Mouse (Mus musculus) ES-E14 (cell line): ENCODE measurements around the gene Oxnad1.

Experiments used
- HCFC1 ChIP-seq: IDR thresholded peaks from 2 replicates; pipeline ENCODE4 v1.6.1; 2012; ENCODE audit warnings: low read length, inconsistent platforms, borderline replicate concordance; ENCODE audit not compliant: insufficient read depth
- MAFK ChIP-seq: IDR thresholded peaks from 2 replicates; pipeline ENCODE4 v1.6.1; 2014; ENCODE audit warnings: mild to moderate bottlenecking, low read depth, low read length, inconsistent platforms; ENCODE audit not compliant: insufficient read depth
- ZC3H11A ChIP-seq: IDR thresholded peaks from 2 replicates; pipeline ENCODE4 v1.6.1; 2012; ENCODE audit warnings: low read depth, mild to moderate bottlenecking, inconsistent platforms, low read length, borderline replicate concordance

- TF ChIP-seq MAFK = no peak
- no peak for TF ChIP-seq HCFC1
- TF ChIP-seq ZC3H11A = no peak
Observed at GRCm38 (mm10) chr14:32050171-32050570, 35.0 kb upstream of the Oxnad1 start.
